Comparison of ENCODE assay signal across 8 mouse cellular contexts in genomic region chr2:101797166-101797900, GRCm38 (mm10).
A peak's percentile ranks its signal among the peaks of the same experiment; 100 is the strongest.
DNase-seq lines count a peak whose midpoint lies in the region; ATAC-seq lines count a peak whose summit lies in the region.

No protein-coding gene starts in this region.

- peaks cover 40% of the 10 kb centered on the region for H3K4me1 ChIP-seq in embryonic facial prominence, embryonic 13.5 days
- peaks cover 21% of the 10 kb centered on the region for H3K4me1 ChIP-seq in limb, embryonic 10.5 days
- H3K4me1 ChIP-seq in stomach, embryonic 15.5 days, result peaks cover 10% of the 10 kb centered on the region

- ATAC-seq in embryonic facial prominence, embryonic 13.5 days (ENCODE audit: insufficient number of reproducible peaks, insufficient read depth, low FRiP score, low TSS enrichment, low read depth), result peak; percentile 75
- ATAC-seq in stomach, embryonic 15.5 days (ENCODE audit: insufficient read depth, low FRiP score, low read depth), result peak; percentile 41

- DNase-seq in urinary bladder, adult 18-20 months (ENCODE audit: low spot score in 2 of 2), result peak; percentile 29 to 36
- no peak for DNase-seq in urinary bladder, postnatal 10 days (ENCODE audit: low spot score)
- peak; percentile 41 to 51 for DNase-seq in heart, postnatal 36 days
- peak; percentile 80 for DNase-seq in limb, embryonic 10.5 days (ENCODE audit: low spot score)
- peak; percentile 79 for DNase-seq in mesoderm, embryonic 11.5 days (ENCODE audit: low read depth, low spot score)
- DNase-seq in layer of hippocampus, postnatal 36 days, result no peak

- intact Hi-C loops in heart, postnatal 36 days (cut with DNase I), result loop anchor here (2.0 to 5.0 kb wide), 3 partner anchors 31 to 80 kb away; no protein-coding TSS in a partner anchor

- WGBS in embryonic facial prominence, embryonic 13.5 days, result under 1% methylated on average over 49 of the region's 49 CpGs
- under 1% methylated on average over 49 of the region's 49 CpGs for WGBS in limb, embryonic 10.5 days
- WGBS in stomach, embryonic 15.5 days, result under 1% methylated on average over 48 of the region's 49 CpGs

- H3K27ac ChIP-seq in embryonic facial prominence, embryonic 13.5 days, result peak overlapping the region; percentile 93
- H3K27ac ChIP-seq in limb, embryonic 10.5 days, result peak overlapping the region; percentile 89
- H3K27ac ChIP-seq in stomach, embryonic 15.5 days, result peak overlapping the region; percentile 74

- H3K4me3 ChIP-seq in embryonic facial prominence, embryonic 13.5 days, result peak overlapping the region; percentile 64
- H3K4me3 ChIP-seq in limb, embryonic 10.5 days, result peak overlapping the region; percentile 71
- H3K4me3 ChIP-seq in stomach, embryonic 15.5 days (replicated peaks), result peak overlapping the region; percentile 54

- H3K9me3 ChIP-seq in embryonic facial prominence, embryonic 13.5 days, result no peaks in the 10 kb centered on the region
- H3K9me3 ChIP-seq in limb, embryonic 10.5 days (replicated peaks), result no peaks in the 10 kb centered on the region
- H3K9me3 ChIP-seq in stomach, embryonic 15.5 days, result no peaks in the 10 kb centered on the region

- peak overlapping the region; percentile 87 for H3K4me2 ChIP-seq in embryonic facial prominence, embryonic 13.5 days
- H3K4me2 ChIP-seq in stomach, embryonic 15.5 days, result peak overlapping the region; percentile 97

- no peaks in the 10 kb centered on the region for H3K27me3 ChIP-seq in embryonic facial prominence, embryonic 13.5 days
- no peaks in the 10 kb centered on the region for H3K27me3 ChIP-seq in limb, embryonic 10.5 days (ENCODE audit: low read depth, poor library complexity, severe bottlenecking)
- 0 out of 2 replicates have a peak, but pooled peaks cover 2% of the 10 kb centered on the region for H3K27me3 ChIP-seq in stomach, embryonic 15.5 days (replicated peaks)

- H3K36me3 ChIP-seq in embryonic facial prominence, embryonic 13.5 days, result no peaks in the 10 kb centered on the region
- H3K36me3 ChIP-seq in limb, embryonic 10.5 days, result peaks cover 8% of the 10 kb centered on the region; the same call in 1 of the 2 replicates
- no peaks in the 10 kb centered on the region for H3K36me3 ChIP-seq in stomach, embryonic 15.5 days

- peak overlapping the region; percentile 82 for H3K9ac ChIP-seq in embryonic facial prominence, embryonic 13.5 days
- peak overlapping the region; percentile 30; the same call in 1 of the 2 replicates for H3K9ac ChIP-seq in stomach, embryonic 15.5 days

Comparison
In these comparisons a context has a peak if more than half of its experiments do, and no peak if none do; other contexts are left out.
1. DNase-seq: peak in urinary bladder, adult 18-20 months (2 of 2), heart, postnatal 36 days (2 of 2), limb, embryonic 10.5 days (single experiment) and mesoderm, embryonic 11.5 days (single experiment); none in urinary bladder, postnatal 10 days (single experiment) and layer of hippocampus, postnatal 36 days (0 of 2).
2. Peak in every context shown above with its lines, with median percentiles within 50 percentile points of each other: H3K27ac ChIP-seq and H3K4me3 ChIP-seq.